In the genomic region with DNA sequence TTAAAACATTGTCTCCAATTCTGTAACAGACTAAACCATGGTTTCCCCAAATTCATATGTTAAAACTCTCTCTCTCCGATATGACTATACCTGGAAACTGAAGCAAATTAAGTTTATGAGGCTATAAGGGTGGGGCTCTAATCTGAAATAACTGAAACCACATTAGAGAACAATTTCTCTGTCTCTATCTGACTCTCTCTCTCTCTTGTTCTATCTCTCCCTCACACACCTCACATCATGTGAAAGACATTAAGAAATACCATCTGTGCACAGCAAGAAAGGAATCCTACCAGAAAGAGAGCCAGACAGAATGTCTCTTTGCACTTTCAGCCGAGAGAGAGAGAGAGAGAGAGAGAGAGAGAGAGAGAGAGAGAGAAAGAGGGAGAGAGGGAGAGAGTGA, we compare ENCODE assay signal across 15 mouse cellular contexts.
"Had no signal": no experiment of that assay in that cellular context is flagged by ENCODE, and none has a peak within 500 bp of the region (broad histone marks: within the 10 kb centered on the region; RNA-seq: fewer than 3 reads in every experiment).

No protein-coding gene starts in this region.

- H3K4me3 ChIP-seq: liver, embryonic 15.5 days; lung, embryonic 15.5 days; midbrain, embryonic 12.5 days; midbrain, embryonic 15.5 days; neural tube, embryonic 12.5 days had no signal

- DNase-seq: liver, postnatal 0 days; lung, adult 2 months; lung, postnatal 14 days; lung, postnatal 36 days; right cerebral cortex, postnatal 14 days; thymus, adult 18-20 months; thymus, postnatal 14 days; thymus, postnatal 36 days had no signal

- H3K4me2 ChIP-seq: liver, embryonic 15.5 days; lung, embryonic 15.5 days; midbrain, embryonic 12.5 days; midbrain, embryonic 15.5 days; neural tube, embryonic 12.5 days had no signal

- H3K27ac ChIP-seq: liver, embryonic 15.5 days; lung, embryonic 15.5 days; macrophage; midbrain, embryonic 12.5 days; midbrain, embryonic 15.5 days; neural tube, embryonic 12.5 days had no signal

- H3K36me3 ChIP-seq: liver, embryonic 15.5 days; lung, embryonic 15.5 days; midbrain, embryonic 12.5 days; midbrain, embryonic 15.5 days; neural tube, embryonic 12.5 days had no signal

- ATAC-seq: liver, postnatal 0 days; lung, postnatal 0 days; midbrain, embryonic 15.5 days had no signal

- H3K4me1 ChIP-seq: liver, embryonic 15.5 days; lung, embryonic 15.5 days; midbrain, embryonic 12.5 days; midbrain, embryonic 15.5 days; neural tube, embryonic 12.5 days had no signal

- H3K27me3 ChIP-seq: liver, embryonic 15.5 days; lung, embryonic 15.5 days; midbrain, embryonic 12.5 days; midbrain, embryonic 15.5 days; neural tube, embryonic 12.5 days had no signal

- H3K9ac ChIP-seq: liver, embryonic 15.5 days; liver, postnatal 0 days; lung, embryonic 15.5 days; midbrain, embryonic 12.5 days; midbrain, embryonic 15.5 days; neural tube, embryonic 12.5 days had no signal

- H3K9me3 ChIP-seq: liver, embryonic 15.5 days; lung, embryonic 15.5 days; midbrain, embryonic 12.5 days; midbrain, embryonic 15.5 days; neural tube, embryonic 12.5 days had no signal
